Mouse (Mus musculus): ENCODE results near the gene Tes3-ps.

Tes3-ps gene

DNA sequence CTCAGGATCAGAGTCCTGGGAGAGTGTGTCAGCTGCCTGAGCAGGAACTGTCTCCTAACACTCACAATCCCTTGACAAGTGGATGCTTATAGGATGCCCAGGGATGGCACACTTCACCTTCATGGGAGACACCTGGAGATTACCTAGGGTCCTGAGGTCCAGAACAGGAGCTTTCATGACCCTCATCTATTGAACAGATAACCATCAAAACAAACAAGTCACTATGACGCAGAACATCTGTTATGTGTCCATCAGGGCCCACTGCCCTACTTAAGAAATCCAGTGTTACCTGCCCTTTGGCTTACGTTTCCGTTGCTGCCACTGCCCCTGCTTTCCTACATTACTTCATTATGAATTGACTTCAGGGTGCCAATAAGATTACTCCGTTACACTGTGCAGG lies 12.7 kb downstream of the Tes3-ps start:
- DNase-seq = no peak

DNA sequence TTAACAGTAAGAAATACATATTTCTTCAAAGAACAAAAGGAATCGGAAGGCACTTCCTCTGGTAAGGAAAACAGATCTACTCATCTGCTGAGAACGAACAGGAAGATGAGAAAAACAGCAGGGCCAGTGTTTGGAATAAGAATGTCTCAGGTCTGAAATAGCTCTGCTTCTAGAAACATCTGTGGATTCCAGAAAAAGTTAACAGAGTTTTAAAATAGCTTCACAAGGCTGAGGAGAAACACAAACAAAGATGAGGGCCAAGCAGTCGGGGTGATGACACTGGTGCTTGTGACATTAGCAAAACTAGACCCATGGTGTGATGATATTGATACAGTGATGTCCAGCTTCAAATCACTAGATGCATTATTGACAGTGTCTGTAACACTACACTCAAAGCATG lies 14.1 kb downstream of the Tes3-ps start:
- DNase-seq = no peak

DNA sequence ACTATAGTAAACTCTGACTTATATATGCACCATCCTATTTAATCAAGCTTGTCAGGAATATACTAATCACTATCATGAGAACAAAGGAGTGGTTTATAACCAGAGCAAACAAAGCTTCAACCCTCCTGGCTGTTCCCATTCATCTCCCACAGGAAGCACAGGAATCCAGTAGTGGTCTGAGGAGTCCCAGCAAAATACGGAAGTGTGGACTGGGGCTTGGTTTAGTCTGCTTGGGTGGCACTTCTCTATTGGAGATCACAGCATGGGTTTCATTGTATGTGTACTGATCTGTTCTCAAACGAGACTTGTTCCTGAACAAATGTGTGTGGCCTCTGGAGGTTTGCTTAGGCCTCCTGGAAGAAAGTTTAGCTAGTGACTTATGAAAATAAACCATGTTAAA lies 25.6 kb downstream of the Tes3-ps start:
- DNase-seq = no peak

DNA sequence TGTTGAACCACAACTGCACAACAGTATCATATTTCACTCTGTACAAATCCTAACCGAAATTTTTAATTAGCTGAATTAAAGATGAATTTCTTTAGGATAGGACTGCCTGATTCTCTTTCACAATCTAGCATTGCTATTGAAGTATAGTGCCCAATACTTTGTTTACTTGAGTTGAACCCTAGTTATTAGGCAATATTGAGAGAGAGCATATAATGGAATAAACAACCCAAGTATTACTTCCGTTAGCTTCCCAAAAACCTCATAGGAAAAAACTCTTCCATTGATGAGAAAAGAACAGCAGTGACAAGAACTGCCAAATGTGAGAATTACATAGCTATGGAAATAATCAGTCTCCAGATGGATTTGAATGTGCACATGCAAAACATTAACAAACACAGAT lies 33.1 kb downstream of the Tes3-ps start:
- no peak for DNase-seq

DNA sequence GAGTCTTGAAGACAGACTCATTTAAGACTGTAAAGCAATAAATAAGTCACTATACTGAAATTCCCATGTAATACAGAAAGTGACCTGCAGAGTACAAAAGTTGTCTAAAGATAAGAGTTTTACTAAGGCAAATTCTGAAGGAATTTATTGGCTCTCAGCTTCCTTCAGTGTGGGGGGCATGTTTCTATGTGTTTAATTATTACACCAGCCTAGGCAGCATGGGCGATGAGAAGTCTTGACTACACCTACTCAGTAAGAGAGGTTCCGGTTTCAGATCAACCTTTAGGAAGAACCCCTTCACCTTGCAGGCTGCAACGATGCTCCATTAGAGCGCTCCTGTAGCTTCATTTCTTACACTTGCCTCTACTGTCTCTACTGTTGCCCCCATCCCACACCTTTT lies 37.5 kb downstream of the Tes3-ps start:
- no peak for DNase-seq

DNA sequence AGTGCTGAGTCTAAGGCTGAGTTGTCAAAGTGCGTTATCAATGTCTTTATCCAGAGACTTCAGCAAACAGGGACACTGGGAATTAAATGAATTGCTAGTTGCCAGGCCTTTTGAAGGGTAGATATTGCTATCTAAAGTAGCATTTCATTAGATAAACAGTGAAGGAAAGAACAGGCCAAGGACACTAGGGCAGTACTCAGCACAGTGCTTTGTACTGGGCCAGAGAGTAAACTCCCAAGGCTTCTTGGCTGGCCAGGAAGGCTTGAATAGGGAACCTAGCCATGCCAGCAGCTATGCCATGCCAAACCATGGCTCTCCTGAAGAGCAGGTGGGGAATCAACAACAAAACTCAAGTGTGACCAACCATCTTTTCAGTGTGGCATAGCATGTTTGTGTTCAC lies 43.8 kb downstream of the Tes3-ps start:
- no peak for DNase-seq

DNA sequence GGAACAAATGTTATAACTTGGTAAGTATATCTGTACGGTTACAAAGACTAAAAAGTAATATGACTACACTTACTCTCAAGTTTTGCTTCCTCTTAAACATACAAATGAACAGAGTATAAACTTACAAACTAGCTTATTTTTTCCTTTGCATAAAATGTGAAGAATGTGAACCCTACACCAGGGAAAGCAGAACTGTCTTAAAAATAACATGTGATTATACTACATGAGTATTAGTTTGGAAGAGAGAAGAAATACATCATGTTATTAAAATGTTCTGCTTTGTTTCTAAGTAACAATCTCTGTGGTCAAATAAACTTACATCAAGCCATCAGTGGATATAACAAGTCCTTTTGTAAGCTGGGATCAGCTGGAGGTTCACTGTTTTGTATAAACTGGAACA lies 45.6 kb downstream of the Tes3-ps start:
- no peak for DNase-seq

DNA sequence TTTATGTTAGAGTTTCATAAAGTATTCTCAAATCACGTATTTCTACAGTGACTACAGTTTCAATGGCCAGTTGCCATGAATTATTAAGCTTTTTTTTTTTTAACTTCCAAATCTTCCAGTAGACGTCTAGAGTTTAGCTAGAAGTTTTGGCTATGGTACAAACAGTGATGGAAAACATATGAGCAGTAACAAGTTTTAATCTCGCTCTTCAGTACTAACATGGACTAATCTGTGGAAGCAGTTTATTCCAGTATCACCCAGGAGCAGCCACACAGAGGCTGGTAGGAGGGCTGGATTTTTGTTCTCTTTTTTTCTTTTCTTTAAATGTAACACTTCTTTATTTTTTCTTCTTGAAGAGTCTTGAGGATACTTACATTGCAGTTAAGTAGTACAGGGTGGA lies 51.2 kb downstream of the Tes3-ps start, which contains the start of gene Aspn:
Gene Aspn (plus strand): TSS at position 165 of the 400 bp plus-strand sequence.
- no peak for DNase-seq

DNA sequence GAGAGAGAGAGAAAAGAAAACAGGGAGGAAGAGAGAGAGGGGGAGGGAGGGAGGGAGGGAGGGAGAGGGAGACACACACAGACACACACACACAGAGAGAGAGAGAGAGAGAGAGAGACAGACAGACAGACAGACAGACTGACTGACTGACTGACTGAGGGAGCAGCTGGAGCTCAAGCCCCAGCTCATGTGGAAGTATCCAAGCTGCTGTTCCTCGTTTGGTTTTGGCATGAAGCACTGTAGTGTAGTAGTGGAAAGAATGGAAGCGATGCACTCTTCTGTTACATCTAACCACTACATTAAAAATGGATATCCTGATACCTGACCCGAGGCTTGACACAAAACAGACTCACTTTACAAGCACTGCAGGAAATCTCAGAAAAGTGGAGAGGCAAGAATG lies 52.5 kb downstream of the Tes3-ps start:
- DNase-seq = peak; percentile 29

Data from kidney, postnatal 10 days (tissue).